8 mouse cellular contexts compared by ENCODE assay signal in the genomic region with DNA sequence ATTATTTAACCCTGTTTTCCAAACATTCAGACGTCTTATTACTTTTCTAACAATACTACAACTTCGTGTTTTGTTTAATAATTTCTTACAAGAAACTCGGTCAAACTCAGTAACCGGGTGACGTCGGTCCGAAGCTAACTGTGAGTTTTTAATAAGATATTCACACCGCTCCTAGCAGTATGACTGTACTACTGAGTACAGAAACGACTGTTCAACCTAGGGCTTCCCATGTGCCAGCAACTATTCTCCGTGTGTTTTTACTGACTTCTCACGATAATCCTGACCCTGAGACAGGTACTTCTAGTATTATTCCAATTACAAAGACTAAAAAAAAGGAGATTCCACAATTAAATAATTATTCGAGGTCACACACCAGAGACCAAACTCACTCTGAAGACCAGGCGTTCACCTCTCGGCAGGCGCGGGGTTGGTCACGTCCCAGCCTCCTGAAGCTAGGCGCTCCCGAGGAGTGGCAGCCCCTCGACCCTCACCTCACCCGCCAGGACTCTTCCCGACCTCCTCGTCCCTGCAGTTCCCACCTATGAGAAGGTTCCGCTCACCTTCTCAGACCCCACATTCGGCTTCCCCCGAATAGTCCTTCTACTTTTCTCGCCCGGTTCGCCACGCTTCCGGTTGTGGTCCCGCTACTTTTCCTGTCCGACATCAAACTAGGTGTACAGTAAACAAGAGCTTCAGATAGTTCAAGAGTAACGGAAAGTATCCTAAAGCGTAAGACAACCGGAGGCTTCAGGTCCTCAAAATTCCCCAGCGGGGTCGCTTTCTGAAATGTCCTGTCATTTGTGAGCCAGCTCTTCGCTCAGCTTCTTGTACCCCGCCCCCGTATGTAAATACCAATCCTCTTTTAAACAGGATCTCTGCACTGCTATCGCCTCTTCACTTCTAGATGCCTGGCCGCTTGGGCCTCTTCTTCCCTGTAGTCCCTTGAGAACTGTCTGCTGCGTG. TPM values are rescaled to one million over a fixed set of nuclear protein-coding genes. Genes with fewer than 3 reads are reported as not detected.
DNase-seq lines count a peak whose midpoint lies in the region; ATAC-seq lines count a peak whose summit lies in the region.

Gene Ndufaf1 (minus strand): TSS at position 608 of the 963 bp plus-strand sequence.

- H3K27me3 ChIP-seq in heart, embryonic 13.5 days (replicated peaks), result no peaks in the 10 kb centered on the region
- no peaks in the 10 kb centered on the region for H3K27me3 ChIP-seq in liver, embryonic 12.5 days (replicated peaks)
- H3K27me3 ChIP-seq in stomach, embryonic 15.5 days (replicated peaks), result no peaks in the 10 kb centered on the region

- peak; percentile 76 for DNase-seq in CD4-positive helper T cell, adult 2 months (ENCODE audit: low read depth, low spot score)
- DNase-seq in brain, embryonic 18.5 days (ENCODE audit: low read depth, low spot score), result peak; percentile 59
- DNase-seq in kidney, postnatal 10 days, result peak; percentile 85
- DNase-seq in natural killer cell, adult 2 months (ENCODE audit: low spot score in 2 of 2), result peak; percentile 79 to 81

- peaks cover 12% of the 10 kb centered on the region for H3K4me1 ChIP-seq in heart, embryonic 13.5 days
- H3K4me1 ChIP-seq in liver, embryonic 12.5 days, result peaks cover 16% of the 10 kb centered on the region
- 0 out of 2 replicates have a peak, but pooled peaks cover 3% of the 10 kb centered on the region for H3K4me1 ChIP-seq in stomach, embryonic 15.5 days

- peak; percentile 96 for ATAC-seq in erythroid progenitor cell, adult 5-6 weeks (replicated peaks; ENCODE audit: low FRiP score, poor library complexity, severe bottlenecking)
- ATAC-seq in heart, embryonic 13.5 days (ENCODE audit: extremely low read depth, insufficient number of reproducible peaks, low FRiP score, low TSS enrichment), result peak; percentile 46; the same call in 1 of the 2 replicates
- peak; percentile 89 for ATAC-seq in liver, embryonic 12.5 days
- ATAC-seq in stomach, embryonic 15.5 days (ENCODE audit: insufficient read depth, low FRiP score, low read depth), result peak; percentile 72

- peak within 1 kb of the TSS; percentile 56 for H3K27ac ChIP-seq in heart, embryonic 13.5 days (replicated peaks)
- peak within 1 kb of the TSS; percentile 76 for H3K27ac ChIP-seq in liver, embryonic 12.5 days
- H3K27ac ChIP-seq in stomach, embryonic 15.5 days, result peak within 1 kb of the TSS; percentile 57; the same call in 1 of the 2 replicates

- H3K9ac ChIP-seq in heart, embryonic 13.5 days, result peak within 1 kb of the TSS; percentile 93
- peak within 1 kb of the TSS; percentile 91 for H3K9ac ChIP-seq in liver, embryonic 12.5 days
- H3K9ac ChIP-seq in stomach, embryonic 15.5 days, result peak within 1 kb of the TSS; percentile 84

- H3K4me2 ChIP-seq in heart, embryonic 13.5 days, result peak within 1 kb of the TSS; percentile 85
- H3K4me2 ChIP-seq in liver, embryonic 12.5 days, result peak within 1 kb of the TSS; percentile 74
- H3K4me2 ChIP-seq in stomach, embryonic 15.5 days, result peak within 1 kb of the TSS; percentile 67

- H3K9me3 ChIP-seq in heart, embryonic 13.5 days, result no peaks in the 10 kb centered on the region
- no peaks in the 10 kb centered on the region for H3K9me3 ChIP-seq in liver, embryonic 12.5 days (replicated peaks)
- H3K9me3 ChIP-seq in stomach, embryonic 15.5 days, result no peaks in the 10 kb centered on the region

- H3K36me3 ChIP-seq in heart, embryonic 13.5 days, result peaks cover 31% of the 10 kb centered on the region
- H3K36me3 ChIP-seq in liver, embryonic 12.5 days, result peaks cover 28% of the 10 kb centered on the region
- H3K36me3 ChIP-seq in stomach, embryonic 15.5 days, result peaks cover 14% of the 10 kb centered on the region; the same call in 1 of the 2 replicates

- peak within 1 kb of the TSS; percentile 87 for H3K4me3 ChIP-seq in heart, embryonic 13.5 days
- H3K4me3 ChIP-seq in liver, embryonic 12.5 days, result peak within 1 kb of the TSS; percentile 77
- peak within 1 kb of the TSS; percentile 95 for H3K4me3 ChIP-seq in stomach, embryonic 15.5 days (replicated peaks)

- 1% methylated on average over 44 of the region's 44 CpGs for WGBS in heart, embryonic 13.5 days
- WGBS in liver, embryonic 12.5 days (ENCODE audit: insufficient replicate concordance), result 1% methylated on average over 44 of the region's 44 CpGs
- WGBS in stomach, embryonic 15.5 days, result 1% methylated on average over 44 of the region's 44 CpGs

RNA-seq across cellular contexts. Expression of gene Ndufaf1, which starts in this region (rescaled TPM):
- total RNA-seq in erythroid progenitor cell, adult 5-6 weeks (2015; ENCODE audit: low replicate concordance), result 8.4 and 9.0 TPM in 2 replicates
- 5.4 and 6.2 TPM in 2 replicates for total RNA-seq in erythroid progenitor cell, adult 5-6 weeks (2017; ENCODE audit: low replicate concordance)
- polyA plus RNA-seq in heart, embryonic 13.5 days (2015; fragmentation: Nextera tagmentation; extraction: Ambion mirVana), result 49.0 and 53.0 TPM in 2 replicates
- 47.4 and 49.6 TPM in 2 replicates for polyA plus RNA-seq in liver, embryonic 12.5 days (2016; fragmentation: Nextera tagmentation; extraction: Ambion mirVana)
- polyA plus RNA-seq in stomach, embryonic 15.5 days (2015; fragmentation: Nextera tagmentation; extraction: Ambion mirVana), result 43.0 and 46.3 TPM in 2 replicates

Comparison
In these comparisons a context has a peak if more than half of its experiments do, and no peak if none do; other contexts are left out.
1. Peak in every context shown above with its lines: DNase-seq, ATAC-seq, H3K4me3 ChIP-seq and H3K27ac ChIP-seq.
2. ATAC-seq: peak in every context shown above with its lines; median percentile 96 in erythroid progenitor cell, adult 5-6 weeks; 89 in liver, embryonic 12.5 days; 72 in stomach, embryonic 15.5 days; 46 in heart, embryonic 13.5 days.